Mouse (Mus musculus) erythroblast, adult 5-6 weeks (primary cell): ENCODE results near the gene Rnft2. TPM values are rescaled to one million over a fixed set of nuclear protein-coding genes. Genes with fewer than 3 reads are reported as not detected.
A peak's percentile ranks its signal among the peaks of the same experiment; 100 is the strongest.

Source experiments
- ATAC-seq: replicated peaks from 2 replicates; pipeline ENCODE4 v1.8.0; 2016; ENCODE audit warnings: moderate number of reproducible peaks, mild to moderate bottlenecking, moderate TSS enrichment, inconsistent platforms; ENCODE audit not compliant: poor library complexity, low FRiP score, severe bottlenecking
- total RNA-seq, 2 experiments: library from RNA; stranded (forward) in 1 of 2; stranded (reverse) in 1 of 2; fragments of 150-400 nt in 1 of 2; fragments of 200-764, 138-1000 nt in 1 of 2; gene quantifications; 2 replicates each; pipeline versions ENCODE4 v1.2.3 to v1.2.4; 2015 to 2017; ENCODE audit warnings: low replicate concordance in 2 of 2

The Rnft2 gene
- total RNA-seq, 2 experiments from 2014 or later: not detected

GRCm38 (mm10) chr5:118177640-118178039, 67.3 kb downstream of the Rnft2 start:
- ATAC-seq: no peak

- ATAC-seq: no peak
Measured at GRCm38 (mm10) chr5:118175137-118175536, 69.8 kb downstream of the Rnft2 start.

DNA sequence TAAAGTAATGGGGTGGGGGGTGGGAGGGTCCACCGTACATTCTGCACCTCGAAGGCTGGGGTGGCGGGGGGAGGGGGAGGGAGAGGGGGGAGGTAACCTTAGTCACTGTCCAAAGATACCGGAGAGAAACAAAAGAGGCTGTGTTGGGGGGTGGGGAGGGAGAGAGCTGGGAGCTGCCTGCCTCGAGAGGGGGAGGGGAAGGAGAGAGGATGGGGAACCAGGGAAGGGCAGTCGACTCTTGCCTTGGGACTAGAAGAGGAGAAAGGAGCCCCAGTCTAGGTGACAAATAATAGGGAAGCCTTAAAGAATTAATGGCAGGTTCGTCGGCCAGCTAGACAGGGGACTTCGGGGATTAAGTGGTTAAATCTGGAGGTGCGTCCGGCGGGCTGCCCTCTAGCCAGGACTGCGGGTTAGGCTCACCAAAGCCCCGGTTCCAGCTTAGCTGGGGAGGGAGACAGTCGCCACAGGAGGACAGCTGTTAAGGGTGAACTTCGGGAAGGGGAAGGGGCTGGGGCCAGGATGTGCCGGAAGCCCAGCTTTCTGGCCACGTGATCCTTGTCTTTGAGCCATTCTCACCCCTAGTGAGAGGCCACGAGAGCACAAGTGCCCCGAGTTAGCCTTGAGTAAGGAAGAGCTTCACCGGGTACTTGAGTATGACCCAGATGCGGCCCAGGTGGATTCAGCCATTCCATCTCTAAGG, 70.5 kb downstream of the Rnft2 start:
- no peak for ATAC-seq

DNA sequence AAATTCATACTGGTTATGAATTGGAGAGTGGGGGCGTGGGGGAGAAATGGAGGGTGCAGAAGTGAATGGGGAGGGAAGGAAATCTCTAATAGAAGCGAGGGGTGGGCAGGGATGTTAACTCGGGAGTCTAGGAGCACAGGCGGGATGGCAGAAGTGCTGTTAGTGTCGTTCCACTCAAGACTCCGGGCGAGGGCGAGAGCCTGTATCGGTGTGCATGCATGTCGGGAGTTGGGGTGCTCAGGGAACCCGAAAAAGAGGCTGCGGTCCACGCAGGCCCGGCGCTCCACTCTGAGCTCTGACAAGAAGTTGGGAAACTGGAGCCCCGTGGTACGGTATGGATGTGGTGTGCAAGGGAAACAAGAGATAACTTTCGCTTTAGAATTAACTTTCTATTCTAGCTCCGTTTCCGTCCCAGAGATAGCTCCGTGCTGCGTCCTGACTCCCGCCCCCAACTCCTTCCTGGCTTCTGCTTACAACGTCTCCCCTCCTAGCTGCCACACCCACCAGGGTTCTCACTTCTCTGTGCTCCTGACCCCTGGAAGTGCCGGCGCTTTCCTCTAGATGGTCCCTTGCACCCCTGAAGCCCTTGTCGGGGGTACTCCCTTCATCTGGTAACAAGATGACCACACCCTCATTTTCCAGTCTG, 72.7 kb downstream of the Rnft2 start:
- no peak for ATAC-seq

DNA sequence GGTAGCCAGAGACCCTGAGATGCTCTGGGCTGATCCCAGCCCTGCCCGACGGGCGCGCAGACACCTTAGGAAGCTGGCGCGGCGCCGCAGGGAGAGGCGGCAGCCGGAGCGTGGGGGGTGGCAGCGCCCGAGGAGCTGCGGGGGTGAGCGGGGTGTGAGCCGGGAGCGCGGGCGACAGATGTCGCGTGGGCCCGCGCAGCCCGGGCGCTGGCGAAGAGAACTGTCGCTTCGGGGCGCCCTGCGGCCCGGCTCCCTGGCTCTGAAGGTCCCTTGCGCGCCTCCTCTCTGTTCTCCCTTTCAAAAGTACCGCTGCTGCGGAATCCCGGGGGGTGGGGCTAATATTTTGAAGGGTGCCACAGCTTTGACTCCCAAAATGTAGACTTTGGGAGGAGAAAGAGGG, 73.3 kb downstream of the Rnft2 start:
- no peak for ATAC-seq

DNA sequence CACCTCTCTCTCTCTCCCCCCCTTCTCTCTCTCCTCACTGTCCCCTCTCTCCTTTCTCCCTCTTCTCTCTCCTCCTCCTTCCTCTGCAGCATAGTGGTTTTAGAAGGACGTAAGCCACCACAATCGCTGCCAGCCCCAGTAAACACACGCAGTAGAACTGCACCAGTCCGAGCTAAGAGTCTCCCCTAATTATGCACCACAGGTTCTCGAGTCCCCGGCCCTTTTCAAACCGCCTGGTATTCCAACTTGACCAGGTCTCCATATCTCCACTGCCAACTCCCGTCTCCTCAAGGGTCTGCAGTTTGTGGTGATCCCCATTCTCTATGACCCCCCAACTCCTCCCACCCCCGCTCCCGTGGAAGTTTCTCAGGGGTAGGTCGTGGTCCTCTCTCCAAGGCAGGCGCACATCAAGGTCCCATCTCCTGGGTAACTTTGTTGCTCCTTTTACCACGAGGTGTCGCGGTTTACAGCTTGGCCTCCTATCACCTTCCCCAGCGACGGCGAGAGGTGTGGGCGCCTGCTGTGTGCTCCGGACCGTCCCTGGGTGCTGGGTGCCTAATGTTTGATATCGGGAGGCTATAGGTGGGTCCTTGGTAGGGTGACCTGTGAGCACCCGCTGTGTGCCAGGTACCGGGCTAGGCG, 73.9 kb downstream of the Rnft2 start:
- no peak for ATAC-seq

- ATAC-seq: no peak
Measured at GRCm38 (mm10) chr5:118169222-118170221, 75.4 kb downstream of the Rnft2 start.

GRCm38 (mm10) chr5:118167561-118167995, 77.3 kb downstream of the Rnft2 start:
- no peak for ATAC-seq

DNA sequence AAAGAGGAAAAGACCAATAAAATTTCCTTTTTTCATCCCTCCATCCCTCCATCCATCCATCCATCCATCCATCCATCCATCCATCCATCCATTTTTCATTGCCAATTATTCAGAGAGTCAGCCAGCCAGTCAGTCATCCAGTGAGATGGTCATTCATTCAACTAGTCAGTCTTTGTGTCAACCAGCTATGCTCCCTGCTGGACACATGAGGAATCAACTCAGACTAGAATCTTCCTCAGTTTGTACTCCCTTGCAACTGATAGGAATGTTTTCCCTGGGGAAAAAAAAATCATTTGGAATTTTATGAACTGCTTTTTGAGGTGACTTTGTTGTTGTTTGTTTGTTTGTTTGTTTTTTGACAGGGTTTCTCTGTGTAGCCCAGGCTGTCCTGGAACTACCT, 79.5 kb downstream of the Rnft2 start:
- no peak for ATAC-seq

GRCm38 (mm10) chr5:118164581-118164980, 80.3 kb downstream of the Rnft2 start, which contains the start of gene Hrk:
Gene Hrk, plus strand, starts transcription at chr5:118164648.
- ATAC-seq: no peak

GRCm38 (mm10) chr5:118160691-118161090, 84.2 kb downstream of the Rnft2 start:
- ATAC-seq: no peak

DNA sequence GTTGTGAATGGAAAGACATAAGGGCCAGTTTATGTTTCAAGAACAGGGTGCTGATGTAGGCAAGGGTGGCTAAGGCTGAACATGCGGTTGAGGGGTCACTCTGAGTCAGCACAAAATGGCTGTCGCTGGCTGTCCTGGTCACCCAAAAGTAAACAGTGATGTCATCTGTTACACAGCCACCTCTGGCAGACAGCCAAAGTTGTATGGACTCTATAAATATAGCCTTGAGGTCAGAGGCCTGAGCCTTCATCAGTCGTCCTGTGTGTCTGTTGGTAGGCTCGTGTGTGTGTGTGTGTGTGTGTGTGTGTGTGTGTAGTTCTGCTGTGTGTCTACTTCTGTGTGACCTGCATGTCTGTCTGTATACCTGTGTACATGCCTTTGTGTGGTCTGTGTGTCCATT, 87.9 kb downstream of the Rnft2 start:
- no peak for ATAC-seq

GRCm38 (mm10) chr5:118155565-118155947, 89.4 kb downstream of the Rnft2 start:
- no peak for ATAC-seq

DNA sequence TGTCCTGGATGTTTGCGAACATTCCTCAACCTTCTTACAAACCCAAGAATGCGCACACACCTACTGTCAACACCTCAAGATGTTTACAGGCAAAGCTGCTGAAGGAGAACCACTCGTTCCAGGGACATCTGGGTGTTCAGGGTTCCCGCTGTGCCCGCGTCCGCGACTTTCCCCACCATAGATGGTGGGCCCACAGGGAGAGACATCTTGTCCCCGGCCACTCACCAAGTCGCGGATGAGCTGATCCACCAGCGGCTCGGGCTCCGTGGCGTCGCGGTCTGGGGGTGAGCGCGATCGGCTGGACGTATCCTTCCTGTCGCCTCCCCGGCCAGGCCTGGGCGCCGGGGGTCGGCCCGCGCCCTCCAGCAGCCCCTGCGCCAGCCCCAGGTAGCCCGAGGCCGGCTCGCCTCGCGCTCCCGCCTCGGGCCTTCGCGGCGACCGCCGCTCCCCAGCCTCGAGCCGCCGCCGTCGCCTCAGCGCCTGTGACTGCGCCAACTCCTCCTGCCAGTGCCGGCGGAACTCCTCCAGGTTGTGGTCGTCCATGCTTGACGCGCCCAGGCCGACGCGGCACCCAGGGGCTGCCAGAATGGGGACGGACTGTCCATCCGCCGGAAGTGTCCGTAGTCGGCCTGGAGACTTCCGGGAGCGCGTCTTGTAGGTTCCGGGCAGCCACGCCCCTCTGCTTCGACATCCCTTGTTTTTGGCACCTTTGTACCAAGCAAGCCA, 89.9 kb downstream of the Rnft2 start, which contains the start of gene Fbxw8:
TSS of gene Fbxw8 (minus strand) at position 626 of the 726 bp plus-strand sequence.
- ATAC-seq: peak; percentile 90

GRCm38 (mm10) chr5:118149711-118150110, 95.2 kb downstream of the Rnft2 start:
- no peak for ATAC-seq

DNA sequence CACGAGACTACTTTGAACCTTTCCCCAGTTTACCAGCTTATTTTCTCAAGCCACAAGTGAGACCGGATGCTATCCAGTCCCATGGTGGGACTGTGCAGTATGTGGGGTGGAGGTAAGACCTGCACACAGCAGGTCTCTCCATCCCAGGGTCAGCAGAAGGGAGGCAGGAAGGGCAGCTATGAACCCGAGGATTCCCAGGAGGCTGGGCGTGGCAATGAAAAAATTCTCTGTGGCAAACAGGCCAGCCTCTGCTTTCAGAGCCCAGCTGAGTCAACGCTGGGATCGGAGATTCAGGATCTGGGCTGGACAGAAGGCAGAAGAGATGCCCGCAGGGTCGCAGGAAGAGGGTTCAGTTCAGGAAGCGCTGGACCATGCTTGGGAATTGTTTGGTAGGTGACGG, 97.7 kb downstream of the Rnft2 start:
- no peak for ATAC-seq

DNA sequence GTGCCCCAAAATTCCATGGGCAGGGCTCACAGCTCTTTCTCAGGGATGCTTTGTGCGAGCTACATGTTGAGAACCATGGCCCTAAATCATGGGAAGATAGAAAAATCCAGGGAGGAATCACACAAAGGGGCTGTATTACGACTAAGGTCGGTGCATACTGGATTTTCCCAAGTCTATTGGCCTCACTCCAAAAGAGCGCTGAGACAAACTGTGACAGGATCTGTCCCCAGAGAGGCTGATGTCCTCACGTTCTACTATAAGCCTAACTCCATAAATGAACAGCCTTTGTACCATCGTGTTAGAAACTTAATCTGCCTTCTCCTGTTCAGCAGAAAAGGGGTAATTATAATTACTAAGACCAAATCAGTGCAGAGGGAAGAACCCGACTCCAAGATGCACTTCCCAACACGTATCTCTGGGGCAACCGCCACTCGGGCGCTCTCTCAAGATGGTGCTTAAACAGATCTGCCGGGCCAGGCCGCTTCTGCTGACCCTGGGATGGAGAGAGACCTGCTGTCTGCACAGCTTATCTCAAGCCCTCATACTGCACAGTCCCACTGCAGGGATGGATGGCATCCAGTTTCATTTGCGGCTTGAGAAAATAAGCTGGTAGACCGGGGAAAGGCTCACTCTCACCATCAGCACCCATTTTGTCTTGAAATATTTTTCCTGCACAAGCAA, 98.8 kb downstream of the Rnft2 start:
- no peak for ATAC-seq

DNA sequence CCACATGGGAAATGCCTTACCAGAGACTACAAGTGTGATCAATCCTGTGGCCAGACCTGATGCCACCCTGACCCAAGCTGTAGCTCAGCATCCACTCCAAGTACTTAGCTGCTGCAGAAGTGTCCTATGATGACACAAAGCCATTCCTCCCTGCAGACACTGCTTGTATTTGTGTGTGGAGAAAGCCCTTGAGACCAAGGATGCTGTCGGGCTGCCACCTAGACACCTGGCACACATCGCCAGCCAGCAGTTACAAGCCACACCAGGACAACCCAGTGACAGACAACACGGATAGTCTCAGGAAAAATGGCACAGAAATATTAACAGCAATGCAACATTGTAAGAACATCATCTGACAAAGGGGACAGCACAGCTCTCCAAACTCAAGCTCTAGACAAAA, 99.5 kb downstream of the Rnft2 start:
- ATAC-seq: no peak

GRCm38 (mm10) chr5:118144770-118145169, 100.1 kb downstream of the Rnft2 start:
- no peak for ATAC-seq
